29 mouse cellular contexts compared by ENCODE assay signal in the genomic region with DNA sequence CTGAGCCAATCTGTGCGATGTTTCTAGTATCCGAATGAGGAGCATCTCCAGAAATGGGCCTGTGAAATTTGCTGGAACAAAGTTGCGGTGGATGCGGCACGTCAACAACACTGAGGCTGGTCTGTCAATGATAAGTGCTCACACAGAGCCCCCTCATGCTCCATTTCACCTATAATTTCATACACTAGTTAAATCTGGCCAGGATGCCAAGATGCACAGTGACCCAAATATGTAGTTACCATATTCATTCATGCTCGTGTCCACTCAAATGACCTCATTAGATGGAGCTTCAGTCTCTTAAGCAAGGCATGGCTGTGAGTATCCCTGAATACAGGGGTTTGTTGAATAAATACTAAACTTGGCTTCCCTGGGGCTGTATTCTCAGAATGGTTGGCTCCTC.
"Had no signal": no experiment of that assay in that cellular context is flagged by ENCODE, and none has a peak within 500 bp of the region (broad histone marks: within the 10 kb centered on the region; RNA-seq: fewer than 3 reads in every experiment).

No protein-coding gene starts in this region.

- H3K9me3 ChIP-seq: embryonic facial prominence, embryonic 10.5 days; embryonic facial prominence, embryonic 12.5 days; embryonic facial prominence, embryonic 13.5 days; embryonic facial prominence, embryonic 15.5 days; forebrain, embryonic 10.5 days; forebrain, embryonic 12.5 days; forebrain, embryonic 13.5 days; forebrain, embryonic 15.5 days; heart, embryonic 10.5 days had no signal

- H3K4me1 ChIP-seq: embryonic facial prominence, embryonic 10.5 days; embryonic facial prominence, embryonic 12.5 days; embryonic facial prominence, embryonic 13.5 days; embryonic facial prominence, embryonic 15.5 days; forebrain, embryonic 10.5 days; forebrain, embryonic 12.5 days; forebrain, embryonic 13.5 days; forebrain, embryonic 15.5 days; heart, embryonic 10.5 days had no signal

- H3K36me3 ChIP-seq: embryonic facial prominence, embryonic 10.5 days; embryonic facial prominence, embryonic 12.5 days; forebrain, embryonic 10.5 days; forebrain, embryonic 12.5 days; forebrain, embryonic 15.5 days had no signal

- H3K4me3 ChIP-seq: embryonic facial prominence, embryonic 10.5 days; embryonic facial prominence, embryonic 12.5 days; embryonic facial prominence, embryonic 13.5 days; embryonic facial prominence, embryonic 15.5 days; erythroblast, embryonic 14.5 days; forebrain, embryonic 10.5 days; forebrain, embryonic 12.5 days; forebrain, embryonic 13.5 days; forebrain, embryonic 15.5 days; gastrocnemius, adult 2 months; heart, adult 2 months; heart, embryonic 10.5 days had no signal

- DNase-seq: cerebellum, adult 2 months; cerebellum, adult 8-10 months; cerebellum, adult 9-10 months; cerebellum, adult 9-11 months; cerebellum, postnatal 10 days; cerebellum, postnatal 14 days; cerebellum, postnatal 25 days; cerebellum, postnatal 36 days; embryo, embryonic 11 days; forebrain, postnatal 0 days; gastrocnemius, adult 2 months; gastrocnemius, postnatal 10 days; gastrocnemius, postnatal 14 days; gastrocnemius, postnatal 25 days; gastrocnemius, postnatal 36 days; heart, adult 18-20 months; heart, adult 2 months had no signal

- H3K27ac ChIP-seq: embryonic facial prominence, embryonic 10.5 days; embryonic facial prominence, embryonic 12.5 days; embryonic facial prominence, embryonic 13.5 days; embryonic facial prominence, embryonic 15.5 days; forebrain, embryonic 10.5 days; forebrain, embryonic 12.5 days; forebrain, embryonic 13.5 days; forebrain, embryonic 15.5 days; gastrocnemius, adult 2 months; heart, adult 2 months; heart, embryonic 10.5 days had no signal

- H3K9ac ChIP-seq: embryonic facial prominence, embryonic 12.5 days; embryonic facial prominence, embryonic 13.5 days; embryonic facial prominence, embryonic 15.5 days; forebrain, embryonic 12.5 days; forebrain, embryonic 13.5 days; forebrain, embryonic 15.5 days; forebrain, postnatal 0 days had no signal

- ATAC-seq: forebrain, embryonic 13.5 days; forebrain, embryonic 14.5 days; forebrain, embryonic 15.5 days; forebrain, embryonic 16.5 days; forebrain, postnatal 0 days had no signal

- H3K27me3 ChIP-seq: embryonic facial prominence, embryonic 12.5 days; embryonic facial prominence, embryonic 13.5 days; embryonic facial prominence, embryonic 15.5 days; forebrain, embryonic 12.5 days; forebrain, embryonic 13.5 days; forebrain, embryonic 15.5 days had no signal

- H3K4me2 ChIP-seq: embryonic facial prominence, embryonic 12.5 days; embryonic facial prominence, embryonic 13.5 days; embryonic facial prominence, embryonic 15.5 days; forebrain, embryonic 12.5 days; forebrain, embryonic 13.5 days; forebrain, embryonic 15.5 days had no signal
